Mouse (Mus musculus): Measurements from ENCODE around the gene Tut1.

Gene Tut1

DNA sequence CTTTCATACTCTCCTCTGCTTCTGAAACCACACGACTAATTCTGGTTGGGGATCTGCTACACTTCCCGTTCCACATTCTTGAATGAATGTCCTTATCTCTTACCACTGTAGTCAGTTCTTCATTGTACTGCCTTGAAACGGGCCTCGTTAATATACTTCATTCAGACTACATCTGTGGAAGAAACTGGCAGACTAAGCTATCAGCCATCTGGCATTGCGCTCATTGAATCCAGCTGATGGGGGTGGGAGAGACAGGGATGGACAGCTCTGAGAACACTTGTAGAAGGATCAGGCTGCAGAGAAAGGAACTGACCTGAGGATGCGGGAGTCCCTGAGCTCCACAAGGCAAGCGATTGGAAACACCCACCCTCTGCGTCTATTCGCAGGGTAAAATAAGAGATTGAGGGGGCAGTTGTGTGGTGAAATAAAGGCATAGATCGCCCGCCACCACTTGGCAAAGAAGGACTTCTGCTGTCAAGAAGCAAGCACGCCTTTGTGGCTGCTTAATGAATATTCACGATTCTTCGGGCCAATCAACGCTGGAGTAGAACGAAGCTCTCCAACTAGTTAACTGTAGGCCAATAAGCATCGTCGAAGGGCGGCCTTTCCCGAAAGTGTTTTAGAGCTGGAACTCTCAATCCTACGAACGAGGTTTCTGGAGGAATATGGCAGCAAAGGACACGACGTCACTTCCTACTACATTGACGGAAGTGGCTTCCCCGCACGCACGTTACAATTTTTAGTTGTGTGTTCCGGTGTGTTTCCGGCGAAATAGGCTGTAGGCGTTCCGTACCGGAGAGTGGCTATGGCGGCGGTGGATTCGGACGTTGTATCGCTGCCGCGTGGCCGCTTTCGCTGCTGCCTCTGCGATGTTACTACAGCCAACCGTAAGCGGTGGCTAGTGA, at the start of gene Tut1:
Gene Tut1, plus strand, starts transcription at position 713 of the 905 bp plus-strand sequence.
- DNase-seq: peak; percentile 91

DNA sequence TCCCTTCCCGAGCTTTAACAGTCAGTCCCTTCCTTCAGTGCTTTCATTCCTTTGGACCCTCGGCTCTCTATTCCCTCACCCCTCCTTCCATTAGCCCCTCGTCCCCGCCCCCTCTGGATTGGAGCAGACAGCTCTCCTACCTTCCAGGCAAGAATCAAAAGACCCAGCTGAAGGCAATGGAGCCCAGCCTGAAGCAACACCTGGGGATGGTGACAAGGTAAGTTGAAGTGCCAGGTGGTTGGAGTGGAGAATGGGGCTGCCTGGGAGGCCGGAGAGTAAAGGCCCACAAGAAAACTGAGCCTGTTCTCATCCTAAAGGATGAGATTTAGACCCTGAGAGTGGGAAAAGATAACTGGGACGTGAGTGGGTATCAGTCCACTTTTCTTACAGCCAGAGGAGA, 45.1 kb upstream of the Tut1 start:
- DNase-seq: no peak

DNA sequence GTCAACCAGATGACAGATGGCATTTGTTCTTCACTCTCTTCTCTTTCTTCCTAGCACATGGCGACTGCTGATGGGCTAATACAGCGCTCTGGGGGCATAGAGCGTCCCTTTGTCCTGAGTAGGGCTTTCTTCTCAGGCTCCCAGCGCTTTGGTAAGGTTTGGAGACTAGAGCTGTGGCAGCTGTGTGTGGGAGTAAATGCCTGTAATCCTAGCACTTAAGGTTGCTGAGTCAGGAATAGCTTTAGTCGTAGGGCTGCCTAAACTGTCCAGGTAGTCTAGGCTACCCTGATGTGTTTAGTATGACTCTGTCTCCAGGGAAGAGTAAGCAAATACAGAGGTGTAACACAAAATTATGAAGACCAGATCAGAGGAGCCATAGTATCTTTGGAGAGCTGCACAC, 41.8 kb upstream of the Tut1 start:
- no peak for DNase-seq

GRCm38 (mm10) chr19:8914212-8914611, 39.4 kb upstream of the Tut1 start:
- DNase-seq: no peak

- DNase-seq: no peak
Observed at GRCm38 (mm10) chr19:8919000-8919399, 34.6 kb upstream of the Tut1 start.

DNA sequence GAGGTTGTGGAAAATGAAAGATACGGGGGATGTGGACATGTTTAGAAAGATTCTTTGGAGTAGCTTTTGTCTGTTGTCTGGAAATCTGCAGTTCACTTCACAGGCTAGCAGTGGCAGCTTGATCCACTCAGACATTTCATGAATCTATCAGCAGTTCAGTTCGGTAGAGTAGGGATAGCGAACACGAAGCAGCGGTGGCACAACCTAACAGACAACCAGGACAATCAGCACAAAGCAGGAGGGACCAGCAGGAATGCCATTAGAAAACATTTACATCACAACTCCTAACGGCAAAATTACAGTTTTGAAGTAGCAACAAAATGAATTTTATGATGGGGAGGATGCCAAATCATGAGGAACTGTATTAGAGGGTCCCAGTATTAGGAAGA, 34.0 kb upstream of the Tut1 start:
- no peak for DNase-seq

DNA sequence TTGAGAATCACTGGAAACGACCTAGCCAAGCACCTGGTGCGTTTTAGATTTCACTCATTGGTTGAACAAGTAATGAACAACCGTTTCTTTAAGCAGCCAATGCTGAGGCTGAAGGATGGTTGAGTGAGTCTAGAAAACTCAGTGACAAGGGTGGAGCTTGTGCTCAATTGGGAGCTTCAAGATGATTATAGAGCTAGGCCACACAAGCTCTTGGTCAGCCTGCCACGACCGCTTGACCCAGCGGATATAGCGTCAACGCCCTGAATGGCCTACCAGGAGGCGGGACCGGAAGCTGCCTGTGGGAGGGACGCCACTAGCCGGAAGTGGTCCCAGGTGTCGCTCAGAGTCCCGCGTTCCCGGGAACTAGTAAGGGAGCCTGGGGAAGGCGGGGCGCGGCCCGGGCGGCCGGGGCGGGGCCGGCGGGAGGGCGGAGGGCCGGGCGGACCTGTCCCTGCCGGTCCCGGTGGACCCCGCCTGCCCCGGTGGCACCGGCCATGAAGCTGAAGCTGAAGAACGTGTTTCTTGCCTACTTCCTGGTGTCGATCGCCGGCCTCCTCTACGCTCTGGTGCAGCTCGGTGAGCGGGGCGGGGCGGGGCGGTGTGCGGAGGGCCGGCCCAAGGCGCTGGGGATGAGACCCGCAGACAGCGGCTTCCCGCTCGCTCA, 33.4 kb upstream of the Tut1 start, which contains the start of gene B3gat3:
Gene B3gat3, plus strand, starts transcription at position 302 of the 664 bp plus-strand sequence.
- peak; percentile 94 for DNase-seq

DNA sequence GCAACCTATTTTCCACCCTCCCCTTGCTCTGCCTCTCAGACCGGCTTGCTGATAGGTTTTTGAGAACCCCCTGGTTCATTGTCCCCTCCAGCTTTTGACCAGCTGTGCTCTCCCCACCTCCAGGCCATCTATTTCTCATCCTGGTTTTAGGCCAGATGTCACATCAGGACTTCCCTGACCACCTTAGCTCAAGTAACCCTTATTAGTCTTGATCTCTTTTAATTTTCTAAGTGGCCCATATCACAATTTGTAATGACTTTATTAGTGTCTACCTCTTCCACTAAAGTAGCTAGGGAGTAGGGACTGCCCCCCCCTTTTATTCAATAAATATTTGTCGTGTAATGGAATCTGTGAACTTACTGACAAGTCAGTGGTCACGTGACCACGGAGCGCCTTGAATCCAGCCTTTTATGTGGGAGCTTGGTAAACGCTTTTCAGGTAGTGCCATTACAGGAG, 32.8 kb upstream of the Tut1 start:
- no peak for DNase-seq

DNA sequence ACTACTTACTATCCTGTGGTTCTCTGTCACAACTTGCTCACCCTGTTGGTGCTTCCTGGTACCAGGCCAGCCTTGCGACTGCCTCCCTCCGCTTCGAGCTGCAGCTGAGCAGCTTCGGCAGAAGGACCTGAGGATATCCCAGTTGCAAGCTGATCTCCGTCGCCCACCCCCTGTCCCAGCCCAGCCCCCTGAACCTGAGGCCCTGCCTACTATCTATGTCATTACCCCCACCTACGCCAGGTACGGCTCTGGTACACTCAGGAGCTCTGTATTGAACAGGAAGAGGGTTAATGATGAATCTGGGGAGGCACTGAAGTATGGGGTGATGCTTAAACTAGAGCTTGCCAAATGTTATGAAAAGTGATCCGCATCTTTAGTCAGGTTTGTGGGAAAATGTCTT, 31.9 kb upstream of the Tut1 start:
- no peak for DNase-seq

DNA sequence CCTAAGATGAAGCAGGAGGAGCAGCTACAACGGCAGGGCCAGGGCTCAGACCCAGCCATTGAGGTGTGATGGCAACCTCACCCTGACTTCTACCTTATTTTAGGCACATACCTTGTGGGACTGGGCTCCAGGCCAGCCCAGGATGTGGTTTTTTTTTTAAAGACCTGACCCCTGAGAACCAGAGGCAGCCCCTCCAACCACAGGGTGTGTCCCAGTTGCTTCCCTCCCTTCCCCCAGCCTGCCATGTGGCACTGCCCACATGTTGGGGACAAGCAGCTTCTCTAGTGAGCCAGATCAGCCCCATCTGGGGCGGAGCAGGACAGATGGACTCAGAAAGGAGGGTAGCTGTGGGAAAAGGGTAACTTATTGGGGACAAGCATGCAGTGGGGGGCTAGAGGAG, 26.9 kb upstream of the Tut1 start:
- DNase-seq: no peak

- DNase-seq: no peak
Observed at GRCm38 (mm10) chr19:8927891-8928525, 25.6 kb upstream of the Tut1 start.

DNA sequence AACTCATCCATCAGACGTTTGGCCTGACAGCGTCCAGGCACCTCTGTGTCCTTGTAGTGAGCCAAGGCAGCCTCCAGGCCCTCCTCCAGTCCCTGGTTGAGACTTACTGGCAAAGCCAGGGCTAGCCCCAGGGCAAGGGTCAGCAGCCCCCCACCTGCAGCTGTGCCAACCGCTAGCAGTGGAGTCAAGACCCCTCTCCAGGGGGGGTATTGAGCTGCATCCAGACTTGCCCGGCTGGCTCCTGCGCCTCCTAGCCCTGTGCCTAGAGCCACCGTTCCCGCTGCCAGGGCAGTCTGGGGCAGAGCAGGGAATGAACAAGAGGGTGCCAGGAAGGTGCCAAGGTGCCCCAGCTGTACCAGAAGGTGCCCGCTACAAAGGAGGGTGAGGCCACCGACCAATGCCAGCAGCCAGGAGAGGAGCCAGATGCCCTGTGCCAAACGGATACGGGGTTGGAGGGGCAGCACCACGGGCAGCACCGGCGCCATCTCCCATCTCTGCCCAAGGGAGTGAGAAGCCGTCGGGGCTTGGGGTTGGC, 24.9 kb upstream of the Tut1 start:
- DNase-seq: no peak

GRCm38 (mm10) chr19:8929224-8930088, 24.2 kb upstream of the Tut1 start, which contains the start of the genes Rom1 and Eml3:
Gene Rom1, minus strand, starts transcription at chr19:8929356.
Gene Eml3, plus strand, starts transcription at chr19:8929552.
- peak; percentile 56 for DNase-seq

DNA sequence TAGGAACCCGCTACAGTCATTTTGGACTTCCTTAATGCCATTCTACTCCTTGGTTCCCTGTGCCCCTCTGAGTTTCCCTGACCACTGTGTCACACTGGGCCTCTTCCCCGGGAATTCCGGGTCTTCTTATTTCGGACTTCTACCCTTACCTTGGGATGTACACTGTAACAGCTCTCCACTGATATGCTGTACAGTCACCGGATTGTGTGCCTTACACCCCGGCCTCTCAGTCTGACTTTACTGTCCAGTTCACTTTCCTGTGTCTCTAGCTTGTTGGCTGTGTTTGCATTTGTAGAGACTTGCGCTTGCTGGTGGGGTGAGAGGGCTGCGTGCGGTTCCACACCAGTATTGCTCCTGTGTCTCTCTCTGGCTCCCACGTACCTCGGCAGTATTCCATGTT, 23.5 kb upstream of the Tut1 start:
- DNase-seq: no peak

DNA sequence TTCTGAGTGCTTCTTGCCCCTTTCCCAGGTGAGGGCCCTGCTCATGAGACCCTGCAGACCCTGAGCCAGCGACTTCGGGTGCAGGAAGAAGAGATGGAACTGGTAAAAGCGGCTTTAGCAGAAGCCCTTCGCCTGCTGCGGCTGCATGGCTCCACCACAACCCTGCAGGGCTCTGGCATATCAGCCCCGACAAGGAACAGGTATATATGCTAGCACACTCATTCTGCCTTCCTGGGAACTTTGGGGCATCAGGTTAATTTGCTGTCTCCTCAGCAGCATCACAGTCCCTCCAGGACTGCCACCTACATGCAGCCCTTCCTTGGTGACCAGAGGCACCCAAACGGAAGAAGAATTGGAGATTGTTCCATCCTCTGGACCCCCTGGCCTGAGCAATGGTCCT, 22.9 kb upstream of the Tut1 start:
- no peak for DNase-seq

DNA sequence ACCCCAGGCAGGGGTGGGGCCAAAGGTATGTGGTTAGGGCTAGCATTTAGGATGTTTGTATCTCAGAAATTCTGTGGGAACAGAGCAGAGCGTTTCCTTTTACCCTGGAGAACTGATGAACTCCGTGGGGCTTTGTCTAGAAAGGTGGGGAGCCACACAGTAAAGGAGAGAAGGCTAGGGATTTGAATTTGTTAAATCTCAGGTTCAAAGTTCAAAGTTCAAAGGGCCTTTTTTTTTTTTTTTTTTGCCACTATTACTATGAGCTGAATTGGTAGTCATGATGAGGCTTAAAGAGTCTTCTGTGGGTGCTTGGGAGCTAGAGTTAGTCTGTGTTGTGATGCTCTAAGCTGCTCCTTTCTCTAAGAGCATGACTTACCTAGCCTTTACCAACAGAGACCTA, 16.9 kb upstream of the Tut1 start:
- no peak for DNase-seq

DNA sequence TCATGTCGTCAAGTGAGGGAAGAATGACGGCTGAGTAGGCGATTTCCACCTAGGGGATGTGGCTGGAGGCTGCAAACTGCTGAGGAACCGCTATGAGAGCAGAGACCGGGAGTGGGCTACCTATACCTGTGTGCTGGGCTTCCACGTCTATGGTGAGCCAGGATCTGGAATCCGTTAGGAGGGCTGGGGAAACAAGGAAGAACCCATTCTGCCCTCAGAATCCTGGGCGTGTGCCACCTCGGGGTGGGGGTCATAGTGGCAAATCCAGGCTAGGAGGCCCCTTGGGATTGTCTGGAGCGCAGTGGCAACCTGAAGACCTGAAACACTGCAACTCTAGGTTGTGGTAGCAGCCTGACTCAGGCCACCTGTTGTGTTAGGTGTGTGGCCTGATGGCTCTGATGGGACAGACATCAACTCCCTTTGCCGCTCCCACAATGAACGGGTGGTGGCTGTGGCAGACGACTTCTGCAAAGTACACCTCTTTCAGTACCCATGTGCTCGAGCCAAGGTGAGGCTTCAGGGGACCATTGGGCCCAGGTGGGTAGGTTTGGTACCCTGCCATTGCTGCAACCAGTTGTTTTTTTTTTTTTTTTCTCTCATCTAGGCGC, 13.0 kb upstream of the Tut1 start:
- no peak for DNase-seq

DNA sequence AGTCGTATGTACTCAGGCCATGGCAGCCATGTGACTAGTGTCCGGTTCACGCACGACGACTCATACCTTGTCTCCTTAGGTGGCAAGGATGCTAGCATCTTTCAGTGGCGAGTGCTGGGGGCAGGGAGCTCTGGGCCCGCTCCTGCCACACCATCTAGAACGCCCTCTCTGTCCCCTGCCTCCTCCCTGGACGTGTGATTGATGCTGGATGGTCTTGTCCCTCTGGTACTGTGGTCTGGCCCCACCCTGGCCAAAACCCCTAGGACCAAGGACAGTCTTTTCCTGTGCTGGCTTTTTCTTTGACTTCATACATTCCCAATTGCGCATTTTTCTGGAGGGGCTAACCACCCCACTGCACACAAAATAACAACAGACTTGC, 12.5 kb upstream of the Tut1 start:
- DNase-seq: no peak

GRCm38 (mm10) chr19:8941515-8942217, 12.0 kb upstream of the Tut1 start, which contains the start of gene Mta2:
Gene Mta2, plus strand, starts transcription at chr19:8941875.
- DNase-seq: peak; percentile 91

GRCm38 (mm10) chr19:8942276-8942964, 11.2 kb upstream of the Tut1 start:
- peak; percentile 66 for DNase-seq
